Comparison of ENCODE assay signal across 8 mouse cellular contexts in the genomic region with DNA sequence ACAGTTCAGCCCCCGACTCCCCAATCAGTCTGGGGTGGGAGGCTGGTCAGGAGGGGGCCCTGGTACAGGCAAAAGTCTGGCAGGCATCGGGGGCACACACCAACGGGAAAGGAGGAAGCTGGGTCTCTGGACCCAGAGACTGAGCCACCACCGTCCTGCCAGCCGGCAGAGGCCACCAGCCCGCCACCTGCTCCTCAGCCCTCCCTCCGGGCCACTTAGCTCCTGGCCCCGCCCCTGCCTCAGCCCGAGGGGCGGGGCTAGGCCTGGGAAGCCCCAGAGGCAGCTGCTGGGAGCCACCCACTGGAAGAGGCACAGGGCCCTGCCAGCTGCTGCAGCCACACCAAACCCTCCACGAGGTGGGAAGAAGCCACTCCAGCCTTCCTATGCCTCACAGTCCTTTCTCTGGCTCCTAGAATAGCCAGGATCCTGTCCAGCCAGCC. TPM values are rescaled to one million over a fixed set of nuclear protein-coding genes. Genes with fewer than 3 reads are reported as not detected.
DNase-seq lines count a peak whose midpoint lies in the region; ATAC-seq and TF ChIP-seq lines count a peak whose summit lies in the region.

TSS of gene Mfng (minus strand) at position 186 of the 440 bp plus-strand sequence.

- no peaks in the 10 kb centered on the region for H3K27me3 ChIP-seq in forebrain, embryonic 11.5 days (ENCODE audit: control insufficient read depth, insufficient read depth, low read length)
- H3K27me3 ChIP-seq in heart, embryonic 15.5 days = no peaks in the 10 kb centered on the region
- H3K27me3 ChIP-seq in kidney, postnatal 0 days (ENCODE audit: insufficient read depth, low read length) = no peaks in the 10 kb centered on the region
- H3K27me3 ChIP-seq in lung, embryonic 14.5 days (ENCODE audit: insufficient read depth, low read length) = no peaks in the 10 kb centered on the region
- no peaks in the 10 kb centered on the region for H3K27me3 ChIP-seq in neural tube, embryonic 13.5 days

- 2% methylated on average over 11 of the region's 11 CpGs for WGBS in forebrain, embryonic 11.5 days
- 3% methylated on average over 11 of the region's 11 CpGs for WGBS in heart, embryonic 15.5 days
- 3% methylated on average over 11 of the region's 11 CpGs for WGBS in kidney, postnatal 0 days
- 2% methylated on average over 11 of the region's 11 CpGs for WGBS in lung, embryonic 14.5 days
- 3% methylated on average over 11 of the region's 11 CpGs for WGBS in neural tube, embryonic 13.5 days

- DNase-seq in adrenal gland, postnatal 10 days = peak; percentile 80
- peak; percentile 91 for DNase-seq in forebrain, embryonic 11.5 days (ENCODE audit: low spot score)
- DNase-seq in kidney, postnatal 0 days (ENCODE audit: low spot score) = peak; percentile 87
- DNase-seq in lung, embryonic 14.5 days = peak; percentile 89
- peak; percentile 87 to 88 for DNase-seq in thymus, adult 18-20 months

- H3K4me1 ChIP-seq in forebrain, embryonic 11.5 days (replicated peaks; ENCODE audit: control insufficient read depth, insufficient read depth, low read length) = peaks cover 27% of the 10 kb centered on the region
- H3K4me1 ChIP-seq in heart, embryonic 15.5 days (replicated peaks) = peaks cover 12% of the 10 kb centered on the region
- H3K4me1 ChIP-seq in kidney, postnatal 0 days (replicated peaks; ENCODE audit: insufficient read depth, low read length) = no peaks in the 10 kb centered on the region
- H3K4me1 ChIP-seq in lung, embryonic 14.5 days (ENCODE audit: insufficient read depth) = no peaks in the 10 kb centered on the region
- H3K4me1 ChIP-seq in neural tube, embryonic 13.5 days (replicated peaks) = peaks cover 61% of the 10 kb centered on the region

- ATAC-seq in CD4-positive, CD25-positive, alpha-beta regulatory T cell, adult 4 months = peak; percentile 77
- peak; percentile 83 for ATAC-seq in forebrain, embryonic 11.5 days (replicated peaks; ENCODE audit: low FRiP score)
- ATAC-seq in heart, embryonic 15.5 days (replicated peaks; ENCODE audit: insufficient number of reproducible peaks, insufficient read depth, low FRiP score, low read depth) = peak; percentile 48; the same call in 1 of the 2 replicates
- ATAC-seq in kidney, postnatal 0 days (replicated peaks; ENCODE audit: low FRiP score, low read depth) = peak; percentile 75
- ATAC-seq in lung, embryonic 14.5 days (ENCODE audit: insufficient read depth) = peak; percentile 62
- ATAC-seq in neural tube, embryonic 13.5 days (ENCODE audit: low read depth) = peak; percentile 64

- H3K4me2 ChIP-seq in forebrain, embryonic 11.5 days (ENCODE audit: low read depth, low read length, severe bottlenecking) = peak within 1 kb of the TSS; percentile 80
- H3K4me2 ChIP-seq in heart, embryonic 15.5 days = peak within 1 kb of the TSS; percentile 56
- peak within 1 kb of the TSS; percentile 48 for H3K4me2 ChIP-seq in kidney, postnatal 0 days (ENCODE audit: low read length)
- H3K4me2 ChIP-seq in lung, embryonic 14.5 days = peak within 1 kb of the TSS; percentile 54
- H3K4me2 ChIP-seq in neural tube, embryonic 13.5 days = peak within 1 kb of the TSS; percentile 54

- H3K36me3 ChIP-seq in forebrain, embryonic 11.5 days (ENCODE audit: control insufficient read depth, insufficient read depth, low read length) = peaks cover 5% of the 10 kb centered on the region; the same call in 1 of the 2 replicates
- peaks cover 14% of the 10 kb centered on the region; the same call in 1 of the 2 replicates for H3K36me3 ChIP-seq in heart, embryonic 15.5 days
- 0 out of 2 replicates have a peak, but pooled peaks cover 10% of the 10 kb centered on the region for H3K36me3 ChIP-seq in kidney, postnatal 0 days (ENCODE audit: insufficient read depth, low read length)
- H3K36me3 ChIP-seq in lung, embryonic 14.5 days (ENCODE audit: insufficient read depth) = peaks cover 11% of the 10 kb centered on the region; the same call in 1 of the 2 replicates
- no peaks in the 10 kb centered on the region for H3K36me3 ChIP-seq in neural tube, embryonic 13.5 days

- no peak for TF ChIP-seq CTCF in kidney, postnatal 0 days (IDR thresholded peaks at IDR 0.05; ENCODE audit: low read depth)
- TF ChIP-seq CTCF in lung, embryonic 14.5 days (IDR thresholded peaks at IDR 0.05; ENCODE audit: low read depth) = no peak

- H3K4me3 ChIP-seq in forebrain, embryonic 11.5 days (ENCODE audit: low read depth, low read length) = peak within 1 kb of the TSS; percentile 36
- peak within 1 kb of the TSS; percentile 44 for H3K4me3 ChIP-seq in heart, embryonic 15.5 days
- peak within 1 kb of the TSS; percentile 20 for H3K4me3 ChIP-seq in kidney, postnatal 0 days (replicated peaks; ENCODE audit: low read depth, low read length)
- peak within 1 kb of the TSS; percentile 34 for H3K4me3 ChIP-seq in lung, embryonic 14.5 days (ENCODE audit: low read depth, low read length)
- peak within 1 kb of the TSS; percentile 34 for H3K4me3 ChIP-seq in neural tube, embryonic 13.5 days

- H3K27ac ChIP-seq in forebrain, embryonic 11.5 days (ENCODE audit: low read depth, low read length) = peak within 1 kb of the TSS; percentile 96
- H3K27ac ChIP-seq in heart, embryonic 15.5 days = peak within 1 kb of the TSS; percentile 73
- H3K27ac ChIP-seq in kidney, postnatal 0 days = peak within 1 kb of the TSS; percentile 71
- H3K27ac ChIP-seq in lung, embryonic 14.5 days (ENCODE audit: low read depth) = peak within 1 kb of the TSS; percentile 70
- peak within 1 kb of the TSS; percentile 90 for H3K27ac ChIP-seq in neural tube, embryonic 13.5 days (replicated peaks)

- H3K9me3 ChIP-seq in forebrain, embryonic 11.5 days (ENCODE audit: control insufficient read depth, low read length) = peaks cover 5% of the 10 kb centered on the region; the same call in 1 of the 2 replicates
- H3K9me3 ChIP-seq in heart, embryonic 15.5 days (replicated peaks) = peaks cover 3% of the 10 kb centered on the region; the same call in 1 of the 2 replicates
- H3K9me3 ChIP-seq in kidney, postnatal 0 days (replicated peaks; ENCODE audit: low read length) = no peaks in the 10 kb centered on the region
- no peaks in the 10 kb centered on the region for H3K9me3 ChIP-seq in lung, embryonic 14.5 days (ENCODE audit: low read depth, low read length)
- no peaks in the 10 kb centered on the region for H3K9me3 ChIP-seq in neural tube, embryonic 13.5 days

- peak within 1 kb of the TSS; percentile 74 for H3K9ac ChIP-seq in forebrain, embryonic 11.5 days (ENCODE audit: low read length)
- peak within 1 kb of the TSS; percentile 34; the same call in 1 of the 2 replicates for H3K9ac ChIP-seq in heart, embryonic 15.5 days
- H3K9ac ChIP-seq in kidney, postnatal 0 days (ENCODE audit: low read depth, low read length) = peak within 1 kb of the TSS; percentile 46; the same call in 1 of the 2 replicates
- H3K9ac ChIP-seq in lung, embryonic 14.5 days = peak within 1 kb of the TSS; percentile 37
- H3K9ac ChIP-seq in neural tube, embryonic 13.5 days = peak within 1 kb of the TSS; percentile 64

RNA-seq across cellular contexts. Expression of gene Mfng, which starts in this region (rescaled TPM):
- polyA plus RNA-seq in CD4-positive, CD25-positive, alpha-beta regulatory T cell, adult 4 months (2017; shearing (Covaris generic)) = 100 to 1,000 TPM in 1 of 2 experiments, 10 to 100 TPM in 1; 61.3 to 136 TPM
- total RNA-seq in adrenal gland, postnatal 10 days (2021) = 10 to 100 TPM; 15.5 to 17.7 TPM
- polyA plus RNA-seq in forebrain, embryonic 11.5 days (2014; fragmentation: Nextera tagmentation; extraction: Ambion mirVana) = 108 and 113 TPM in 2 replicates
- polyA plus RNA-seq in heart, embryonic 15.5 days (2015; fragmentation: Nextera tagmentation; extraction: Ambion mirVana) = 13.6 and 21.0 TPM in 2 replicates
- 18.8 and 18.9 TPM in 2 replicates for polyA plus RNA-seq in kidney, postnatal 0 days (2015; fragmentation: Nextera tagmentation; extraction: Ambion mirVana)
- 28.7 and 34.3 TPM in 2 replicates for polyA plus RNA-seq in lung, embryonic 14.5 days (2014; fragmentation: Nextera tagmentation; extraction: Ambion mirVana)
- polyA plus RNA-seq in neural tube, embryonic 13.5 days (2015; fragmentation: Nextera tagmentation; extraction: Ambion mirVana) = 34.2 and 34.4 TPM in 2 replicates

Comparison
In these comparisons a context has a peak if more than half of its experiments do, and no peak if none do; other contexts are left out.
1. Peak in every context shown above with its lines: DNase-seq, ATAC-seq, H3K4me3 ChIP-seq and H3K27ac ChIP-seq.